Mouse (Mus musculus) limb, embryonic 10.5 days (tissue): ENCODE results near the gene Runx1. TPM values are rescaled to one million over a fixed set of nuclear protein-coding genes. Genes with fewer than 3 reads are reported as not detected.
A peak's percentile ranks its signal among the peaks of the same experiment; 100 is the strongest.

Source experiments
- DNase-seq: peaks from one replicate; pipeline ENCODE4 v3.0.0-alpha.2; 2017; ENCODE audit warnings: low spot score
- H3K27ac ChIP-seq: fragments of 300-500 bp; sonication (generic); 2 replicates; pipeline ENCODE4 v1.5.1; 2016; ENCODE audit warnings: mild to moderate bottlenecking
- H3K27me3 ChIP-seq: fragments of 300-500 bp; sonication (generic); 2 replicates; pipeline ENCODE4 v1.6.1; 2016; ENCODE audit warnings: low read depth, mild to moderate bottlenecking; ENCODE audit not compliant: poor library complexity, severe bottlenecking
- H3K36me3 ChIP-seq: fragments of 300-500 bp; sonication (generic); 2 replicates; pipeline ENCODE4 v1.6.1; 2016; ENCODE audit warnings: mild to moderate bottlenecking, moderate library complexity
- H3K4me1 ChIP-seq: fragments of 300-500 bp; sonication (generic); 2 replicates; pipeline ENCODE4 v1.6.1; 2016
- H3K4me3 ChIP-seq: fragments of 300-500 bp; sonication (generic); 2 replicates; pipeline ENCODE4 v1.5.1; 2016; ENCODE audit warnings: mild to moderate bottlenecking, moderate library complexity
- H3K9me3 ChIP-seq: fragments of 300-500 bp; sonication (generic); replicated peaks from 2 replicates; pipeline ENCODE4 v1.6.1; 2016; ENCODE audit warnings: mild to moderate bottlenecking
- WGBS: fragments of 180-500 bp; shearing (Covaris S2); methylation state at CpG from one replicate; pipeline ENCODE4 v1.1.7; 2016; 5-methylcytosine and 5-hydroxymethylcytosine counted together
- polyA plus RNA-seq: library from polyadenylated mRNA; unstranded; fragments of >200 nt; fragmentation: Nextera tagmentation; extraction: Ambion mirVana; gene quantifications from 2 replicates; pipeline ENCODE4 v1.2.1, GENCODE M21; 2016

Runx1 gene
- polyA plus RNA-seq, 1 experiment from 2014 or later, result 1.2 TPM

DNA sequence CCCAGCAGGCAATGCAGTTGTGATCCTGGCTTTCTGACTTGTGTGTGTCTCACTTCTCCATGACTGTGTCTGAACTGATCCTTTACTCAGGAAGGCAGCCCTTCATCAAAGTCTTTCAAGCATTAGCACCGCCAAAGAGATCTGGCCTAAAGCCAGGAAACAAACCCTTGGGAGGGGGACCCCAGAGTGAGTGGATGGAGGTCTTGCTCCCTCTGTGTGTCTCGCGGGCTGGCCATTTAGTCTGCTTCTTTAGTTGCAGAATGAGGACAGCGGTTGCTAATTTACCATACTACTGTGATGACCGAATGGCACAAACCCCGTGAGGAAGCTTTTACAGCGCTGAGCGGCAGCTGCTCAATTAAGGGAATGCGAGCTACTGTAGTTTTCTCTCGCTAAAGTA lies 105.3 kb downstream of the Runx1 start:
- Histone ChIP-seq H3K27me3 (peaks cover 39% of the 10 kb centered on the region), H3K4me1 (peaks cover 8% of the 10 kb centered on the region)

DNA sequence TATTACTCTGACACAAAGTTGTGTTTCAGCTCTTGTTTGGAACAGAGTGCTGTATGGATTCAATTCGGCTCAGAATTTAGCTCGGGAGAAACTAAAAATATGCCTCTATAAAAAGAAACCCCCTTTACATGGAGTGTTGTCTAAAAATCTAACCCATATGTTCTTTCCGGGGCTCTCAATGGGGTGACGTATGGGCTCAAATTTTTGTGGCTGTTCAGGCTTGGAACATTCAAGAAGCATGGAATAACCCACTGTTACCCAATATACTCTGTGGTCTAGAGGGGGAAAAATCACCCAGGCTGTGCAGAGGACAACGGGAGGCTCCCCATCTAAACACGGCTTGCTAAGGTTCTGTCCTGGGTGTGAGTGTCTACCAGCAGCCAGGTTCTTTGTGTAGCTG lies 106.2 kb downstream of the Runx1 start:
- Histone ChIP-seq H3K36me3 (no peaks in the 10 kb centered on the region), H3K4me3 (no peak overlapping the region), H3K27ac (no peak overlapping the region), H3K4me1 (peaks cover 8% of the 10 kb centered on the region), H3K9me3 (no peaks in the 10 kb centered on the region), H3K27me3 (peaks cover 48% of the 10 kb centered on the region)
- WGBS, result 89% methylated on average over 6 of the region's 6 CpGs
- DNase-seq, result no peak

More for the DNA sequence above, 105.3 kb downstream of the Runx1 start:
- Histone ChIP-seq H3K27ac (no peak overlapping the region), H3K4me3 (no peak overlapping the region), H3K36me3 (no peaks in the 10 kb centered on the region), H3K9me3 (no peaks in the 10 kb centered on the region)
- WGBS, result 77% methylated on average over 10 of the region's 10 CpGs
- DNase-seq, result no peak

DNA sequence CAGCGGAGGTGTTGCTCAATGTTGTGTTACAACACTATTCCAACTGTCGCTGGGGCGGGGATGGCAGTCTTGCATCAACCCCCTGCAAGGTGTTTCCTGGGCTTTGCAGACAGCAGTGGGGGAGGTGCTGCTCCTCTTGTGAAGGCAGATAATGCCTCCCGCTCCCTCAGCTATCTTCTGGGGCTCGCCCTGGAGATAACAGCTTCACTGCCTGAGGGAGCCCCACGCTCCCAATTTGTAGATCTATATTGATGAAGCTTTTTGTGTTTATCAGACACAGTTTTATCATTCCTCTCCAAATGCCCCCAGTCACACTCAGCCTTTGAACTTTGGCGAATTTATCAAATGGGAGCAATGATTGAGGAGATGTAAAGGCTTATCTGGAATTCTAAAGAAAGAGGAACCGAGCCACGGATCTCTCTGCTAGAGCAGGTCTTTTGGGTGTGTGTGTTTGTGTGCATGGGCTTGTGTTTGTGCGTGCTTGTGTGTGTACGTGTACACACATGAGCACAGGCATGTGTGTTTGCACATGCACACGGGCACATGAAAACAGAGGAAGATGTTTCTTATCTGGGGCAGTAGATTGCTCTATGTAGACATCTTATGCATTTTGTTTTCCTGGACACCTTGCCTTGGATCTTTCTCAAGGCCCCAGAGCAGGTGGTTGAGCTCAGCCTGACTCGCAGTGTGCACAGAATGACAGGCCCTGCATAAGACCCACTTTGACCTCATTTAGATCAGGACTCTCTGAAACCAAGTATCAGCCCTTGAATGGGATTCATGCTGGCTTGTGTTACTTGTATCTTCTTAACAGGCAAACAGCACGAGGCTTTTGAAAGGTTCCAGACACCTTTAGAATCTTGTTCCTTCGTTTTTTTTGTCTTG lies 110.1 kb downstream of the Runx1 start:
- Histone ChIP-seq H3K27me3 (peaks cover 70% of the 10 kb centered on the region), H3K27ac (no peak overlapping the region), H3K4me1 (peaks cover 8% of the 10 kb centered on the region; the same call in 1 of the 2 replicates), H3K4me3 (no peak overlapping the region), H3K36me3 (no peaks in the 10 kb centered on the region), H3K9me3 (no peaks in the 10 kb centered on the region)
- DNase-seq, result no peak
- whole genome bisulfite sequencing, result 24% methylated on average over 15 of the region's 15 CpGs

DNA sequence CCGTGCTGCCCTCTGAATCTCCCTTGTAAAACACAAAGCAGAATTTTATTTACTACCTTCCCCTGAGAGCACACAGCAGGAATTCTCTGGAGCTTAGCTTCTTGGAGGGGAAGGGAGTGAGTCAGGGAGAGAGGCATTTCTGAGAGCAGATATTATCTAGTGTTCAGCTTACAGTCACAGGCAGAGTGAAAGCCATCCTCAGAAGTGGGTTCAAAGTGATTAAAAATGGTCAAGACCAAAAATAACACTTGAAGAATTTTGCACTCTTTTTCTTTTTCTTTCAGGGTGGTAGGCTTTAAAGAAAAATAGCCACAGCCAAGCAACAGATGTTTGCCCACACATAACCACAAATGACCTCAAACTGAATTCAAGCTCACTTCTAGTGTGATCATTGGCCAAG lies 115.8 kb downstream of the Runx1 start:
- Histone ChIP-seq H3K9me3 (no peaks in the 10 kb centered on the region), H3K4me3 (no peak overlapping the region), H3K27ac (no peak overlapping the region), H3K27me3 (peaks cover 64% of the 10 kb centered on the region), H3K36me3 (no peaks in the 10 kb centered on the region), H3K4me1 (peaks cover 13% of the 10 kb centered on the region)
- DNase-seq, result no peak
- 25% methylated on average over 1 of the region's 1 CpGs for WGBS

DNA sequence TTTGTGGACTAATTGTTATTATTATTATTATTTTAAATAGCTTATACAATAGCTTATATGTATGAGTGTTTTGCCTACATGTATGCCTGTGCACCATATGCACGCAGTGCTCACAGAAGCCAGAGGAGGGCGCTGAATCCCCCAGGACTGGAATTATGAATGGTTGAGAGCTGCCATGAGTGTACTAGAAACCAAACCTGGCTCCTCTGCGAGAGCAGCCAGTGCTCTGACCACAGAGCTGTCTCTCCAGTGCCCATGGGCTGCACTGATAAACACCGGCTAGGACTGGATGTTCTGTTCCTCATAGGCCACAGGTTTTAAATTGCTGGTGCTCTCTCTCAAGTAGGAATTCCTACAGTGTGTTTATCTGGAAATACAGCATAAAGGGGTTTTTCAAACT lies 117.2 kb downstream of the Runx1 start:
- H3K27ac ChIP-seq, result no peak overlapping the region
- H3K27me3 ChIP-seq, result peaks cover 65% of the 10 kb centered on the region
- H3K4me1 ChIP-seq, result peaks cover 13% of the 10 kb centered on the region
- 63% methylated on average over 4 of the region's 4 CpGs for WGBS
- no peaks in the 10 kb centered on the region for H3K9me3 ChIP-seq
- no peaks in the 10 kb centered on the region for H3K36me3 ChIP-seq
- H3K4me3 ChIP-seq, result no peak overlapping the region
- DNase-seq, result no peak

DNA sequence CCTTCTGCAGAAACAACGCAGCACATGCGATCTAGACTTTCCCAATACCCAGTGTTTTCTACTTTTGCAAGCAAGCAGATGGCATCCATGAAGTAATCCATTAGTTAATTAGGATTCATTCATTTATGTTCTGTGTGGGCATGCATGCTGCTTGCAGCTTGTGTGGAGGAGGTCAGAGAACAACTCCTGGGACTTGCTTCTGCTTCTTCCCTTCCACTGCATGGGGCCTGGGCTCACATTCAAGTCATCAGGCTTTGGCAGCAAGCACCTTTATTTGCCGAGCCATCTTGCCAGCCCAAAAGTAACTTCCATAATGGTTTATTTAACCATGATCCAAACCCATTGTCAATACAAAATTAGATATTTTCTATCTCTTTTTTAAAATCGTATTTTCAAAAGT lies 118.2 kb downstream of the Runx1 start:
- peaks cover 13% of the 10 kb centered on the region for H3K4me1 ChIP-seq
- no peak overlapping the region for H3K4me3 ChIP-seq
- H3K36me3 ChIP-seq, result no peaks in the 10 kb centered on the region
- H3K27me3 ChIP-seq, result peaks cover 66% of the 10 kb centered on the region
- 83% methylated on average over 4 of the region's 4 CpGs for WGBS
- no peak overlapping the region for H3K27ac ChIP-seq
- DNase-seq, result no peak
- H3K9me3 ChIP-seq, result no peaks in the 10 kb centered on the region

DNA sequence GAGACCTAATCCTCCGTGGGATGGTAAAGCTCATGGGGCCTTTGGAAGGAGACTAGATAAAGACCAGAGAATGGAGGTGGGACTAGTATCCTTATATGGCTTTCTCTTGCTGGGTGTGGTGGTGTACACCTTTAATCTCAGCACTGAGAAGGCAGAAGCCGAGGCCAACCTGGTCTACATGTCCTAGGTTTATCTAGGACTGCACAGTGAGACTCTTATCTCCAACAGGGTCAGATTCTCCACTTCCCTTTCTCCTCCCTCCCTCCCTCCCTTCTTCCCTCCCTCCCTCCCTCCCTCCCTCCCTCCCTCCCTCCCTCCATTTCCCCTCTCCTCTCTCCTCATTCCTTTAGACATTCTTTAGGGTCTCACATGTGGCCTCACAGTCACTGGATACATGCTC lies 118.8 kb downstream of the Runx1 start:
- WGBS, result 83% methylated on average over 2 of the region's 2 CpGs
- H3K27me3 ChIP-seq, result peaks cover 69% of the 10 kb centered on the region

DNA sequence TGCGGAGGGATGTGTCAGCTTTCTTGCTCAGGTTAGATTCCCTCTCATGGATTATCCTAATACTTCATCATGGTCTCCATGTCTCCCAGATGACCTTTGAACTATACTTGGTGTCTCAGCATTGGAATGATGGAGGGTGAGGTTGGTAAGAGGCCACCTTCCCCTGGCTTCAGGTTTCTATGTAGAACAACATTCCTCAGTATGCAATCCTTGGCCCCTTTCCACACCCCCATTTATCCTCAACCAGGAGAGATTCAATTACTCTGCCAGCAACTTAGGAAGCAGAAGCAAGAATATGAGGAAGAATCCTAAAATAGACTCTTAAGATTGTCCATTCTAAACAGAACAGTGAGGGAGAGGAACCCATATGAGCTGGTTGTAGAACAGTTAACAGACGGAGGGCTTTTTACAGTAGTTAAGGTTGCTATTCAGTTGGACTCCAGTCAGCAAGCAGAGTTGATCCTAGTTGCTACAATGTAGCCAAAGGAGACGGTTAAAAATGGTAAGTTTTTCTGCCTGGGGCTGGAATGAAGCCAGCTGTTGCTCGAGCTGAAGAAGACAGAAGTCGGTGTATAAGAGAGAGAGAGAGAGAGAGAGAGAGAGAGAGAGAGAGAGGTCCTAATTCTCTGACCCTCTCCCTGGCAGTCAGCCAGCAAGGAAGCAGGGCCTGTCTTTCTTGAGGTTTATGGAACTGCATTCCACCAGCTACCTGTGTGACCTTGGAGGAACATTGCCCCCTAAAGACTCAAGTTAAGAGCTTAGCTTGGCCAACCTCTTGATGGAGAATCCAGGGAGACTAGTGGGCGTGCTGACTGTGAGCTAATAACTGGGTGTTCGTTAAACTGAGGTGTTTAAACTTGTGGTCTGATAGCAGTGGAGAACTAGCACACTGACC lies 120.1 kb downstream of the Runx1 start:
- H3K9me3 ChIP-seq, result no peaks in the 10 kb centered on the region
- no peak for DNase-seq
- H3K4me1 ChIP-seq, result peaks cover 13% of the 10 kb centered on the region
- peaks cover 73% of the 10 kb centered on the region for H3K27me3 ChIP-seq
- no peaks in the 10 kb centered on the region for H3K36me3 ChIP-seq
- 77% methylated on average over 7 of the region's 7 CpGs for WGBS
- no peak overlapping the region for H3K4me3 ChIP-seq
- no peak overlapping the region for H3K27ac ChIP-seq

More for the DNA sequence above, 118.8 kb downstream of the Runx1 start:
- Histone ChIP-seq H3K36me3 (no peaks in the 10 kb centered on the region), H3K4me3 (no peak overlapping the region), H3K9me3 (no peaks in the 10 kb centered on the region), H3K4me1 (peaks cover 13% of the 10 kb centered on the region), H3K27ac (no peak overlapping the region)
- no peak for DNase-seq

DNA sequence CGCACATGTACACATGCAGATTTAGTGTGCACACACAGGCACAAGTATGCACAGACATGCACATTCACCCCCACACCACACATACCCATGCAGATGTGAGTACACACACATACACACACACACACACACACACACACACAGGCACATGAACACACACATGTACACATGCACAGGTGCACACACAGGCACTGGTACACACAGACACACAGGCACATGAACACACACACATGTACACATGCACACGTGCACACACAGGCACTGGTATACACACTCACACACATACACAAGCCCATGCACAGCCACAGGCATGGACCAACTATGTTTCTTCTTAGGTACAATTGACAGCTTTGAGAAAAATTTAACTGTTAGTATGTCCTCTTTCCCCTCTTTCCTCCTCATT lies 122.1 kb downstream of the Runx1 start:
- WGBS, result 98% methylated on average over 2 of the region's 2 CpGs

DNA sequence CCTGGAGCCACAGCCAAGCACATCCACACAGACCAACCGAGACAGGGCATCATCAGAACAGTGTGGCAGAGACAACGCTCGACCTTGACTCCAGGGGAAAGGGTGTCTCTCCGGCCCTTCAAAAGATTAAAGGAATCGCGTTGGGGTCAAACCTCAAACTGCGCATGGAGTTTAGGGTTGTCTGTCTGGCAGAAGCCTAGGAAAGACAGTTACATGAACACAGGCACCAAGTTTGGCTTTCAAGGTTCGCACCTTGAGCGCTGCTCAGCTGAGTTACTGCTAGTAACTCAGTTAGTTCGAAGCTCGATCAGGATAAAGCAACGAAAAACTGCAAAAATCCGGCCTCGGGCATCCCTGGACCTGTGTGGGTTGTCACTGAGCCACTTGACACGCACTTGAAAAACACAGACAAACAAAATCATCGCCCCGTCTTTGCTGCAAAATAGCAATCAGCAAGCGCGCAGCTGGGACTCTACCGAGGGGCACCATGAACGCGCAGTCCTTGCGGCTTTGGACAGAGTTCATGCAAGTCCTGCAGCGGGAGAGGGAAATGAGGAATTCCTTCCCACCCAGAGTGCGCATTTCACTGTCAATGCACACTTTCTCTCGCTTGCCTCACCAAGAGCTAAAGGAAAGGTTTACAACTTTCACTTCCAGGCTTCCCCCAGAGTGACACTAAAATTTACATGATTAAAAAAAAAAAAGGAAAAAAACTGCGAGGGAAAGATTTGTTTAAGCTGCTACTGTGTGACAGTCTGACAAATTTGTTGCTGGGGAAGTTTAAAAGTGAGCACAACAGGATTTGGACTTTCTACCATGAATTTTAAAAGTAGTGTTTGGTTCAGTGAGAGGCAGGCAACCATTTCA lies 126.2 kb downstream of the Runx1 start:
- H3K27me3 ChIP-seq, result peaks cover 97% of the 10 kb centered on the region
- no peak overlapping the region for H3K27ac ChIP-seq
- peak overlapping the region; percentile 29 for H3K4me3 ChIP-seq
- peak; percentile 62 for DNase-seq
- H3K9me3 ChIP-seq, result no peaks in the 10 kb centered on the region
- no peaks in the 10 kb centered on the region for H3K36me3 ChIP-seq
- peaks cover 52% of the 10 kb centered on the region for H3K4me1 ChIP-seq
- 2% methylated on average over 27 of the region's 27 CpGs for WGBS

More for the DNA sequence above, 122.1 kb downstream of the Runx1 start:
- no peak for DNase-seq
- Histone ChIP-seq H3K27ac (no peak overlapping the region), H3K27me3 (peaks cover 93% of the 10 kb centered on the region), H3K4me3 (no peak overlapping the region), H3K9me3 (no peaks in the 10 kb centered on the region), H3K36me3 (no peaks in the 10 kb centered on the region), H3K4me1 (peaks cover 20% of the 10 kb centered on the region)

DNA sequence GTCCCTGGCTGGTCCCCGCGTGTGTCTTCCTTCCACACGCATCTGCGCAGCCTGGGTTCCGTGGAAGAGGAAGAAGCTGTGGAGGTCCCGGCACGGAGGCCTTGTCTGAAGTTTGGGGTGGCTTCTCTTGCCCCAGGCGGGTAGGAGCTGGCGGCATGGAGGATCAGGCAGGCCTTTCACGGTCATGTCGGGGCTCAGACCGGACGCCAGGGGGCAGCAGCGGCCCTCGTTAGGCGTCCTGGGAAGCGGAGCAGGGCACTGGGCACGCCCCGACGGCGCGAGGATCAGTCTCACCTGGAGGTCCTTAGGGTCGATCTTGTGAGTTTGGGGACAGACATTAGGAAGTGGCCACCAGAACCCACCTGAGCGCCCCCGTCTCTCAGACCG lies 127.3 kb downstream of the Runx1 start:
- H3K9me3 ChIP-seq, result no peaks in the 10 kb centered on the region
- H3K36me3 ChIP-seq, result no peaks in the 10 kb centered on the region
- WGBS, result under 1% methylated on average over 26 of the region's 26 CpGs
- H3K27ac ChIP-seq, result peak overlapping the region; percentile 83
- peak overlapping the region; percentile 69 for H3K4me3 ChIP-seq
- H3K27me3 ChIP-seq, result peaks cover 98% of the 10 kb centered on the region
- peak; percentile 96 for DNase-seq
- H3K4me1 ChIP-seq, result peaks cover 52% of the 10 kb centered on the region
